Mouse (Mus musculus) heart, adult 8-10 months (tissue): ENCODE results near the gene Ccr8. TPM values are rescaled to one million over a fixed set of nuclear protein-coding genes. Genes with fewer than 3 reads are reported as not detected.

Source experiments
- DNase-seq: peaks from one replicate; pipeline ENCODE4 v3.0.0; 2022; ENCODE audit warnings: low spot score
- total RNA-seq, 4 experiments: library from RNA; stranded (reverse); gene quantifications; 2 replicates each; pipeline ENCODE4 v1.2.4; 2022

The Ccr8 gene
- not detected for total RNA-seq

DNA sequence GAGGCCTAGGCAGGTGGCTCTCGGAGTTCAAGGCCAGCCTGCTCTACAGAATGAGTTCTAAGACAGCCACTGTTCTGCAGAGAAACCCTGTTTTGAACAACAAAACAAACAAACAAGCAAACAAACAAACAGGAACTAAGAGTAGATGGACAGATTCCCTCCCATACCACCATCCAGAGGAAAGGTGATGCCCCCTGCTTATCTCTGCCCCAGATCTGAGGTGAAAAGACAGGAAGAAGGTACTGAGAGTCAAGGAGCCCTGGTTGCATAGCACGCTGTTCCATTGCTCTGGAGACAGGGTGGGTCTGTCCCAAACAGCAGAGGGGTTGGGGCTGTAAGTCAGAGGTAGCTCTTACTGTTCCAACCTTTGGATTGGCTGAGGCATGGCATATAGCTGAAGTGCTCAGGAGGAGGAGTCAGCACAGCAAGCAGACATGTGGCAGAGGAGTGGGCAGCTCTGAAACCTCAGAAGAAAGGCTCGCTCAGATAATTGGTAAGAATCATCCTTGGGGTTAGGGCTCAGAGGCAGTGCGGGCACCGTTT is at the start of gene Ccr8:
Ccr8 (plus strand) TSS at position 419 of the 543 bp plus-strand sequence.
- no peak for DNase-seq

DNA sequence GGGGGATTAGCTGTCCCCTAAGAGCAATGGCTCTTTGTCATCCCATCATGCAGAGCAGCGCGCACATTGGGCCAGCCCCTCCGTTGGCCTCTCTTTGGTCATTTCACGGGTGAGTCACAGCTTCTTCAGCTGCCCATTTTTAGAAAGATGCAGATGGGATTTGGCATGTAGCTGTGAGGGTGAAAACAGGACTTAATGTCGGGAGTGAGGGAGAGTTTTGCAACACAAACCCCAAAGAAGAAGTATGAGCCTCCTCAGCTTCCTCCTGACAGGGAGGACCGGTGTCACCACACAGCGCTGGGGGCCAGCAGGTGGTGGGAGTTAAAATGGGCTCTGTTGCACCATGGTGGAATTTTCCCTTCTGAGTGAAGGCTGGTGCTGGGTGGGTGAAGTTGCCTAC is 48.8 kb upstream of the Ccr8 start:
- no peak for DNase-seq

DNA sequence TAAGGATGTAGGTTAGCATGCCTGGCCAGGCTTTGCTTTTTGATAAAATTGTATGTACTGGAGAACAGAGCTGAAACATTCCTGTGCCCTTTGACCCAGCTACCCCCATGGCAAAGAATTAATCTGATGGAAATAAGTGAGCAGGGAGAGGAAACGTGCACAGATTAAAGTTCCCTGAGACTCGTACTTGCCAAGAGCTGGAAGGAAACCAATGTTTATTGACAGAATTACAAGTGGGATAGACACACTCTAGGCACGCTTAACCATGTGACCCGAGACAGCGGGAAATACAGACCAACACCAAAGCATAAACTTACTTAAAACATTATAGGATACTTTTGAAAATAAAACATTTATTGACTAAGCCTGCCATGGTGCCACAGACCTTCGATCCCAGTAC is 43.4 kb upstream of the Ccr8 start:
- no peak for DNase-seq

DNA sequence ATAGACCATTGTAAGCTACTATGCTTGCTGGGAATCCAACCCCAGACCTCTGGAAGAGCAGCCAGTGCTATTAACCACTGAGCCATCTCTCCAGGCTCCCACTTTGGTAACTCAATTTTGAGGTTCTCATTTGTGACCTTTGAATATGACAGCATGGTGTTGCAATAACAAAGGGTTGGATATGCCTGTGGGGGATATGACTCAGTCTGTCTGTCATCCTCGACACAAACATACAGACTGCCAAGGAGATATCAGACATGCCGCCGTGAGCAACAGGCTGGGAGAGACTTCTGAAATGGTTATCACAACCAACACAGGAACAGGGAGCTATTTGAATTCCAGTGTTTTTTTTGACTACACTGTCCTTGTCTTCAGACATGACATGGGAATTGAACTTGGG is 42.5 kb upstream of the Ccr8 start:
- peak; percentile 20 for DNase-seq

DNA sequence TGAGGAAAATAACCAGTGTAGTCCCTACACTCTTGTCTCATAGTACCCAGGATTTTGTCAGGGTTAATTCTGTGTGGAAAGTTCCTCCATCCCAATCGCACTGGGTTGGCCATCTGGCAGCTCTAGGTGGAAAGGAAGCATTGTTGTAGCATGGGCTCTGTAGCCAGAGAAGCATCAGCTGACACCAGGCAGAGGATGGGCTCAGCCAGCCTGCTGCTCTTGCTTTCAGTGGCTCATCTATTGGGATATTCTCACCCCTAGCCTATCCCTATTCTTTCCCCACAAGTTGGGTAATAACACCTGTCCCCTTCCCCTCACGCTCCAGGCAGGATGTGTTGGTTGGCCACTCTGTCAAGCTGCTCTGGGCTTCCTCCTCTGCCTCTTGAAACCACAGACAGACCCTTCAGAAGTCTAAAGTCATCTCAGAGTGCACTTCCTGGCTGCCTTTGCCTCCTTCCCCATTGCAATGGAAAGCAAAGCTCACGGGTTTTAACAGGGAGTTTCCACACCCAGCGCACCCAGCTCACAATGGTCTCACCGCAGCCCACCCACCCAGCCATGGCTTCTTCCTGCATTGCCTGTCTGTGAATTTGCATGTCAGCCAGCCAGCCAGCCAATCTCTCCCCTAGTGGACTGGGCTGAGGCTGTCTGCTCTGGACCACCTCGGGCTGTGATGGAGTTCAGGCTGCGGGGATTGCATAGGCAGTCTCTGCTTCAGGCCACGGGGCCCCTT is 37.2 kb upstream of the Ccr8 start:
- no peak for DNase-seq

DNA sequence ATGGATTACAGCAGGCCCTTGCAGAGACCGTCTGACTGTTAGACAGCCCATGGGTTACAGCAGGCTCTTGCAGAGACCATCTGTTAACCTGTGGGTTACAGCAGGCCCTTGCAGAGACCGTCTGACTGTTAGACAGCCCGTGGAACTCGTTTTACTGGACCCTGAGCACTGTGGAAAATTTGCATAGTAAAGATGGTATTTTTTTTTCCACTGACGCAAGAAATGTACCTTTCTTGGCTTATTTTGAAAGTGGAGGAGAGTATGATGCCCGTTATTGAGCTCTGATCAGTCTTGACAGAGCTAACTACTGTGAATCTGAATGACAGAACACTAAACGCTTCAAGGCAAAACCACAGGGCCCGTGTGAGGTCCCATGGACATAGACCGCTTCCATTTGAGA is 35.7 kb upstream of the Ccr8 start:
- no peak for DNase-seq

DNA sequence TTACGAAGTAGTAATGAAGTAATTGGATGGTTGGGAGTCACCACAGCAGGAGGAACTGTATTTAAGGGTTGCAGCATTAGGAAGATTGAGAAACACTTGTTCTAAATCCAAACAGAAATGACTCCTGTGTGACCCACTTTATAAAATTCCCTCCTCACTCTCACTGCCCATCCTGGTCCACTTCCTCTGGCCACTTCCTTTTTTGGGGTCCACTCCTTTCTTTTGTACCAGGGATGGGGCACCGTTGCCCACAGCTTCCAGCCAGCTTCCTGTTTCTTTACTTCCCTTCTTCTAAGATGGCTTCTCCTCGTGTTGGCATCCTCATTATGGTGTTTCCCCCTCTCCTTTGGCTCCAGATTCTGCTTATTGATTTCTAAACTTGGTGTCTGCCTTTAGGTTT is 33.2 kb upstream of the Ccr8 start:
- DNase-seq: no peak

DNA sequence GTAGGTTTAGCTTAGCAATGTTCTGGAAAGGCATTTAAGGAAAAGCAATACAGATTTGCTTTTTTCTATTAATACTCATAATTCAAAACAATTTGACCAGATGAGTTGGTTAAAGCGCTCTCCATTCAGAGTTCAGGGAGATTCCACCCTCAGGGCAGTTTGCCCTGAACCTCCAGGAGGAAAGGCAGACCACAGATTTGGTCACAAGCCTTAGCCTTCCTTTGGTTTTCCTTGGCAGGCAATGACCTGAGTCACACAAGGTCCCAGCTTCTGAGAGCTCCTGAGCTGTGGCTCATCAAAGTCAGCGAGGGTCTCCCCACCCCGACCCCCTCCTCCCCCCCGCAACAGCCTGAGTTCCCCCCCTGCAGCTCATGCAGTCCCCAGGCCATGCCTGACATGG is 27.6 kb upstream of the Ccr8 start:
- no peak for DNase-seq

DNA sequence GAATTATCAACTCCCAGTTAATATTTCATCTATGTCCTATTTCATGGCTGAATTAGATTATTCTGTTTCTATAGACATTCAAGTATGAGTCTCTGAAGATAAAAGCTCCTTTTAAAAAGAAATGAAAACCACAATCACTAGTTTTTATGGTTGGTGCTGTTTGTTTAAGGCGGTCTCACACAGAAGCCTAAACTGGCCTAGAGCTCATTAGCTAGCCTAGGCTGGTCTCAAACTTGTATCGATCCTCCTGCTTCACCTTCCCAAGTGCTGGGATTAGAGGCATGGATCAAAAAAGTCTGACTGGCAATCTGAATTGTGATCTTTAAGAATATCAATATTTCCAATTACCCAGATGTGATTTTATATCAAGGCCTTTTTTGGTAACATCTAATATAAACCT is 24.3 kb upstream of the Ccr8 start:
- DNase-seq: no peak

DNA sequence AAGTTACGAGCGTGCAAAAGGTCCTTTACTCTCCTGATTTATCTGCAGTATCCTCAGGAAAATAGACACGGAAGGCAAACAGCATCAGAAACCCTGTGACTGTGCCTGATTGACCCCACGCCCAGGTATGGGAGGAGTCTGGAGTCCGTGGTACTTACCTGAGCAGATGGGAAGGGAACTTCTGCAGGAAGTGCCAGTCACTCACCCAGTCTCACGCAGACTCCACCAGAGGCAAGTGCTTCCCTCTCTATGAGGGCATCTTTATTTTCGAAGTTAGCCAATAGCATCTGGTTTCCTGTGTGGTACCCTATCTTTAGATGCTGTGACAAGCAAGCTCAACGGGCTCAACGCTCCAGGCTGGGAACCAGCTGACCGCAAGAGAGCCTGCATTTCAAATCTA is 23.9 kb upstream of the Ccr8 start:
- no peak for DNase-seq

DNA sequence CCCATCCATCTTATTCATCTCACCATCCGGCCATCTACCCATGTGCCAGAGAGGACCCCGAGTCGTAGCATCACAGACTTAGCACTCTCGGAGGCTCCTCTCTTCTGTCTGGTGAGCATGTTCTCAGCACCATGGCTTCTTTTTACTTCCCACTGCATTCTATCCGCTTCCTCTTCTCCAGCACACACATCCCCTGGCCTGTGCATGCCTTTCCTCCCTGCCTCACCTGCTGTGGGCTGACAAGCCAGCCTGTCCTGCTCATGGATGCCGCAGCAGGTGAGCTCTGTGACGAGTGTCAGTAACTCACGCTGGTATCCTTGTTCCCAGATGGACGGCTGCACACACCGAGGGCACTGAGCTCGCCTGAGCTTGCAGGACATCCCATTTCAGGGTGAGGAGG is 22.1 kb upstream of the Ccr8 start, which contains the start of gene Cx3cr1:
Cx3cr1 (minus strand) TSS at position 101 of the 400 bp plus-strand sequence.
- no peak for DNase-seq

DNA sequence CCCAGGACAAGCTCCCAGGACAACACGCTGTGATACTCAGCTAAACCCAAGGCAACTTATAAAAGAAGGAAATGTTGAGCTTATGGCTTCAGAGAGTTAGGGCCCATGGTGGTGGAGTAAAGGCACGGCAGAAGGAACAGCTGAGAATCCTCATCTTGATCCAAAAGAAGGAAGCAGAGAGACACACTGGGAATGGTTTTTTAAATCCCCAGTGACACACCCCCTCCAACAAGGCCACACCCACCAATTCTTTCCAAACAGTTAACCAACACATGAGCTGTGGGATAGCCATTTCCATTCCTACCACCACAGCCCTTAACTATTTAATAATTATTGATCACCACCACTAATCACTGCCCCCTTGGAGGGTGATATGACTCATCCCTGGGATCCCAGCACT is 20.7 kb upstream of the Ccr8 start:
- DNase-seq: peak; percentile 32

DNA sequence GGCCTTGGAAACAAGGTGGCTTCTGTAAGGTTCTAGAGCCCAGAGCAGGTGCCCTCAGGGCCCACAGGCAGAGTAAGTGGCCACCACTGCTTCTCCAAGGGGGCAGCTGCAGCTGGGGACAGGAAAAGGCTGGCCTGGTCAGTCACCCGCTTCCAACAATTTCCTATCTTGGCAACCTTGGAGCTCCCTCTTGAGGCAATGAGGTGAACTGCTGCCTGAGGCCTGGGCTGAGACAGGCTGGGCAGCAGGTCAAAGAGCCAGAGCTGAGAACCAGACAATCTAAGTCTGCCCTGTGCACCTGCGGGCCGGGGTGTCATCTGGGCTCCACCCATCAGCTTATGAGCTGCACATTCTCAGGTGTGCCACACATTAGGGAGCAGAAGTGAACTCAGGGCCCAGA is 18.7 kb upstream of the Ccr8 start:
- peak; percentile 90 for DNase-seq

DNA sequence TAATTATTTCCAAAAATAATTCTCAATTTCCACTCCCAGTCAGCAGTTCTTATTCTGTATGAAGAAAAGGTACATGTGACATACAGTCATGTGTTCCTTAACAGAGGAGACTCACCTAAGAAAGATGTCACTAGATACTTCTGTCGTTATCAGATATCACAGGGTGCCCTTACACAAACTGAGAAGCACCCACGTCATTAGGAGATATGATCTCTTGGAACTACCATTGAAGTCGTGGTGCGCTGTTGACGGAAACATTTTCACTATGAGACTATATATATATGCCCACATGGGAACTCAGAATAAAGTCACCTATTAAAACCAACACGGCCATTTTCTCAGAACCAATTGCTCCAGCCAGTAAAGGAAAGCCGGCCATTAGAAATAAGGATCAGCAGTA is 17.4 kb upstream of the Ccr8 start:
- DNase-seq: no peak

DNA sequence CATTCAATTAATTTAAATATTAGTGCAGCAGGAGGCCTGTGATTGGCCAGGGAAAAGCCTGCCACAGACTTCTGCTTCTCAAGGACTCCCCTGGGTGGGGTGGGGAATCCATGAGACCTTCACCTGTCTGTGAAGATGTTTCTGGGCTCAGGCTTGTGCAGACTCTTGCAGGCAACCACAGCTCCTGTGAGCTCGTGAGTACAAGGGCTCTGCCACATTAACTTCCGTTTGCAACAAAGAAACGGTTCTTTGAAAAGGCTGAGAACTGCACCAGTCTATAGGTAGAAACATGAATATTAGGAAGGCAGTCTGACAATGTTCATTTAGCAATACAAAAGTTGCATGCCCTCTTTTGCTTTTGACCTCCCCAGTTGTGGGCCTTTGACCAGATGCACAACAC is 13.7 kb upstream of the Ccr8 start:
- DNase-seq: no peak

DNA sequence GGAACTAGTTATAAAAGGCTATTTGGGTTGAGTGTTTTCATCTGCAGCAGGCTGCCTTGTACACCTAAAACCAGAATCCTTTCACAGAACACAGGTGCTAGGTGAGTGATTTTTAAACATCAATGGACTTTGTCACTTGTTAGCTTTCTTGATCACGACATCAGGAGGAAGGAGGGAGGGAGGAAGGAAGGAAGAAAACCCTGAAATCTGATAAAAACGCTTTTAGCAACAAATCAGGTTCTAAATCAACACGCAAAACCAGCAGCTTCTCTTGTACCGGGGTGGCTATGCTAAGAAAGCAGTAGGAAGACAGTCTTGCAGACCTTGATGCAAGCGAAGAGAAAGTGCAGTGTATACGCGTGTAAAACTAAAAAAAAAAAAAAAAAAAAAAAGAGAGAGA is 12.0 kb upstream of the Ccr8 start:
- DNase-seq: no peak

DNA sequence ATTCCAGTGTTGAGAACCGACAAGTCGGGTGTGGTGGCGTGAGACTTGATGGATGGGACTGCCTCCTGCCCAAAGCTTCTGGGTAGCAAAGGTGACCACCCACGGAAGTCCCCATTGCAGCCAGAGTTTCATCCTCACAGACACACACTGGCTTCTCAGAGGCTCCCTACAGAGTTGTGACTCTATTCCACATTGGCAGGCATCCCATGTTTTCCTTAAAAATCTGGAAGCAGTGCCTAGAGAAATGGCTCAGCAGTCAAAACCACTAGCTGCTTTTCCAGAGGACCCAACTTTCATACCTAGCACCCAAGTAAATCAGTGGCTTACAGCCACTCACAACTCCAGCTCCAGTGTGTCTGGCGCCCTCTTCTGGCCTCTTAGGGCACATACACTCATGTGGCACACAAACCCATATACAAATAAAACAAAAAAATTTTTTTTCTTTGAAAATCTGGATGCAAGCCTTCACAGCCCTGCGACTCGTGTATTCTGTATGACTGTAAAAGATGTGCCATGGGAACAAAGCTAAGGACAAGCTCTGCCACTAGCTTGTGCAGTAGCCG is 11.3 kb upstream of the Ccr8 start:
- no peak for DNase-seq

DNA sequence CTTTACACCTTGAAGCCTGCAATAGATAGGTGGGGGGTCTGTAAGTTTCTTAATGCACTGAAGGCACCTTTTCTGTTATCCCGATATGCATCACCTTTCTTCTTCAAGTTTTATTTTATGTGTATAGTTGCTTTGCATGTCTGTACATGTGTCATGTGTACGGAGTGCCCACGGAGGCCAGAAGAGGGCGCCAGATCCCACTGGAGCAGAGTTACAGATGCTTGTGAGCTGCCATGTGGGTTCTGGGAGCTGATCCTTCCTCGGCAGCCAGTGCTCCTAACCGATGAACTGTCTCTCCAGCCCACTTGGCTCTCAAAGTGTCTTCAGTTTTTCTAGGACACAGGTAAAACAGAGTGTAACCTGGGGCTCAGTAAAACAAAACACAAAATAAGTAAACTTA is 10.7 kb upstream of the Ccr8 start:
- no peak for DNase-seq

DNA sequence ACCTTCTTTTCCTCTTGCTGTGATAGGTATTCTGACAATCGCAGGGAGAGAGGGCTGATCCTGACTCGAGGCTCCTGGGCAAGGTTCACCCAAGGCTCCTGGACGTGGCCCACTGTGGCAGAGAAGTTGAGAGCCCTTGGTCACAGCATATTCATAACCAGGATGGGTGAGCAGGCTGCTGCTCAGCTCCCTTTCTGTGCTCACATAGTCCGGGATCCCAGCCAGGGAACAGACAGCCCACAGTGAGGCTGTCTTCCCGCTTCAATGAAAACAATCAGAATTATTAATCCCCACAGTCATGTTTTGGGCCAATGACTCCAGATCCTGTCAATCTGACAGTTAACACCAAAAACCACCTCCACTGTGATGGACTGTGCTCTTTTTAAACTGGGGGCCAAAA is 9.9 kb upstream of the Ccr8 start:
- DNase-seq: no peak

DNA sequence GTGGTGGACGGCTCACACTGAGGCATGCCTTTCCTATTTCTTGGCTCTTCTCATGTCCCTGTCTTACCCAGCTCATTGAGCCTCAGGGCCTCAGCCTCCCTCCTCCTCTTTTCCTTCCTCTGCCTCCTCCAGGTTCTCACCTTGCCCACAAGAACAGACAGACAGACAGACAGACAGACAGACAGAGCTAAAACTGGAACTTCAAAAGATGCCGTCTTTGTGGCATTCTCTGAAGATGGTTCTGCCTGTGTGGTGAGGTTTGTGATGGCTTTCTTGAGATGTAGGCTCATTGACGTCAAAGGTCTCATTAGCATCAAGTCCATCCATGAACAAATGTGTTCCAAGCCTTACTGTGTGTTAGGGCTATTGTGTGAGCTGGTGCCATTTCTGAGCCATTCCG is 9.2 kb upstream of the Ccr8 start:
- no peak for DNase-seq

DNA sequence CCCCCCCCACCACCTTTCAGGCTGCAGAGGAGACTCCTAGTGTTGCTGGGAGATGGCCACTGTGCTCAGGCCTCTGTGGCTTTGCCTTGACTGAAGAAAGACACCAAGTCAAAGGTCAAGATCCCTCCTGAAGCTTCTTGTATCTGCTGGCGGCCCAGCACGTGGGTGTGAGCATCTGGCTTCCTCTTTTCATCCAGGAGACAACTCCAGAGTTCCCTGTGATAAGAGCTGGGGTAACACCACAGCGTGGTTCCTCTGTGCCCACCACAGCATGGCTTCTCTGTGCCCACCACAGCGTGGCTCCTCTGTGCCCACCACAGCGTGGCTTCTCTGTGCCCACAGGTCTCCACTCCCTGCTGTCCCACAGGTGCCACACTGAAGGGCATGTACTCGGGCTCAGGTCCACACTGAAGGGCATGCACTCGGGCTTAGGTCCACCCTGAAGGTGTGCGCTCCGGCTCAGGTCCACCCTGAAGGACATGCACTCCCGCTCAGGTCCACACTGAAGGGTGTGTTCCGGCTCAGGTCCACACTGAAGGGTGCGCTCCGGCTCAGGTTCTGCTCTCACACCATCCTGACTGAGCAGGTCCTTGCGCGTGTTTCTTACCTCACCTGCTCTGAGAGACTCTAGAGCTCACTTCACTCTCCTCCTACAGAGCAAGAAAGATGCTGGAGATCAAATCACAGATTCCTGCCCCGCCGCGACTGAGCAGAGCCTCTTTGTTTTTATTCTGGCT is 8.6 kb upstream of the Ccr8 start:
- no peak for DNase-seq

DNA sequence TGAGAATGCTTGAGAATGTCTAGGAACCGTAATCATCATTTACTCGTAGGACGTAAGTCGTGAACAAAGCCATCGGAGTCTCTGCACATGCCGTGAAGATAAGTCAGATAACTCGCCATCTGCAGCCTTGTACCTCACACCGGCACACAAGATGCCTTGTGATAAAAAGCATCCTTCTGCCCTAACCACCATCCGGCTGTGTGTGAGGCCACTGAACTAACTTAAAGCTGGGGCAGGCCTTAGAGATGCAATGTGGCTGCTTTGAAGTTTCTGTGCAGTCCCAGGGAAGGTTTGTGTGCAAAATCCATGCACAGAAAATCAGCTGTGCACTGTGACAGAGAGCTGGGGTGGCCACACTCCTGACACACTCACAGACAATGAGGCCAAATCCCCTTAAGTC is 7.5 kb upstream of the Ccr8 start:
- no peak for DNase-seq

DNA sequence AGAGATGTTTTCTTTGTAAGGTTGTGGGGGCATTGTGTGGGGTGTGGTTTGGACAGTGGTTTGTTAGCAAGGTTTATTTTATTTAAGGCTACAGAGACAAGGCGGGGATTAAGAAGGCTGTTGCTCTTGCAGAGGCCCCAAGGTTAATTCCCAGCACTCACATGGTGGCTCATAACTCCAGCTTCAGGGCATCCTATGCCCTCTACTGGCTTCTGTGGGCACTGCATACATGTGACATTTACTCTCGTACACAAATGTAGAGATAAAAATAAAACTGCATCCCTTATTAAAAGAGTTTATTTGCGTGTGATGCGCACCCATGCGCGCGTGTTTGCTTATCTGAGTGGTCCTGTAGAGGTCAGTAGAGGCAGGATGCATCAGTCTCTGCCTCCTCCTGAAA is 2.8 kb upstream of the Ccr8 start:
- DNase-seq: no peak
